Comparison of ENCODE assay signal across 8 mouse cellular contexts in genomic region chr11:61484256-61484612, GRCm38 (mm10). TPM values are rescaled to one million over a fixed set of nuclear protein-coding genes. Genes with fewer than 3 reads are reported as not detected.
A peak's percentile ranks its signal among the peaks of the same experiment; 100 is the strongest.
DNase-seq lines count a peak whose midpoint lies in the region; ATAC-seq and TF ChIP-seq lines count a peak whose summit lies in the region.

No protein-coding gene starts in this region.

- no peaks in the 10 kb centered on the region for H3K9me3 ChIP-seq in kidney, embryonic 16.5 days (ENCODE audit: low read length)
- H3K9me3 ChIP-seq in embryonic facial prominence, embryonic 12.5 days, result no peaks in the 10 kb centered on the region
- no peaks in the 10 kb centered on the region for H3K9me3 ChIP-seq in forebrain, postnatal 0 days (ENCODE audit: low read length)
- H3K9me3 ChIP-seq in limb, embryonic 15.5 days, result no peaks in the 10 kb centered on the region

- WGBS in kidney, embryonic 16.5 days, result 12% methylated on average over 10 of the region's 10 CpGs
- WGBS in embryonic facial prominence, embryonic 12.5 days, result 7% methylated on average over 10 of the region's 10 CpGs
- 10% methylated on average over 10 of the region's 10 CpGs for WGBS in forebrain, postnatal 0 days
- WGBS in limb, embryonic 15.5 days, result 16% methylated on average over 10 of the region's 10 CpGs

- DNase-seq in kidney, adult 11 months, result no peak
- no peak for DNase-seq in forebrain, postnatal 0 days
- no peak for DNase-seq in cerebellum, adult 11 months

- H3K4me3 ChIP-seq in kidney, embryonic 16.5 days (ENCODE audit: low read length), result no peak overlapping the region
- peak overlapping the region; percentile 12; the same call in 1 of the 2 replicates for H3K4me3 ChIP-seq in embryonic facial prominence, embryonic 12.5 days
- no peak overlapping the region for H3K4me3 ChIP-seq in forebrain, postnatal 0 days (ENCODE audit: low read depth, low read length)
- peak overlapping the region; percentile 48 for H3K4me3 ChIP-seq in limb, embryonic 15.5 days

- H3K27ac ChIP-seq in kidney, embryonic 16.5 days (ENCODE audit: low read length), result peak overlapping the region; percentile 97
- H3K27ac ChIP-seq in embryonic facial prominence, embryonic 12.5 days, result peak overlapping the region; percentile 99
- H3K27ac ChIP-seq in forebrain, postnatal 0 days (ENCODE audit: low read depth, low read length), result peak overlapping the region; percentile 73
- peak overlapping the region; percentile 97 for H3K27ac ChIP-seq in limb, embryonic 15.5 days

- peak overlapping the region; percentile 38 for H3K4me2 ChIP-seq in kidney, embryonic 16.5 days (replicated peaks; ENCODE audit: low read depth, low read length)
- peak overlapping the region; percentile 86 for H3K4me2 ChIP-seq in embryonic facial prominence, embryonic 12.5 days (replicated peaks)
- no peak overlapping the region for H3K4me2 ChIP-seq in forebrain, postnatal 0 days (ENCODE audit: low read depth)
- peak overlapping the region; percentile 62 for H3K4me2 ChIP-seq in limb, embryonic 15.5 days

- H3K4me1 ChIP-seq in kidney, embryonic 16.5 days (ENCODE audit: insufficient read depth, low read length), result peaks cover 55% of the 10 kb centered on the region
- H3K4me1 ChIP-seq in embryonic facial prominence, embryonic 12.5 days, result peaks cover 58% of the 10 kb centered on the region
- H3K4me1 ChIP-seq in forebrain, postnatal 0 days (ENCODE audit: insufficient read depth), result 0 out of 2 replicates have a peak, but pooled peaks cover 6% of the 10 kb centered on the region
- H3K4me1 ChIP-seq in limb, embryonic 15.5 days, result peaks cover 68% of the 10 kb centered on the region

- H3K36me3 ChIP-seq in kidney, embryonic 16.5 days (ENCODE audit: insufficient read depth, low read length), result peaks cover 17% of the 10 kb centered on the region
- peaks cover 25% of the 10 kb centered on the region for H3K36me3 ChIP-seq in embryonic facial prominence, embryonic 12.5 days
- peaks cover 15% of the 10 kb centered on the region for H3K36me3 ChIP-seq in forebrain, postnatal 0 days (ENCODE audit: insufficient read depth)
- peaks cover 20% of the 10 kb centered on the region for H3K36me3 ChIP-seq in limb, embryonic 15.5 days

- ATAC-seq in kidney, embryonic 16.5 days (ENCODE audit: low FRiP score, low TSS enrichment), result no peak
- ATAC-seq in embryonic facial prominence, embryonic 12.5 days (ENCODE audit: insufficient number of reproducible peaks, insufficient read depth, low FRiP score, low TSS enrichment), result no peak
- ATAC-seq in forebrain, postnatal 0 days, result 0 out of 2 replicates have a peak, but pooled peaks have one; percentile 4
- ATAC-seq in limb, embryonic 15.5 days (ENCODE audit: insufficient number of reproducible peaks, low FRiP score, low TSS enrichment, low read depth), result no peak
- ATAC-seq in CD4-positive, CD25-positive, alpha-beta regulatory T cell, adult 4 months, result no peak
- ATAC-seq in megakaryocyte progenitor cell, adult 5-6 weeks (replicated peaks; ENCODE audit: poor library complexity), result no peak

- no peaks in the 10 kb centered on the region for H3K27me3 ChIP-seq in kidney, embryonic 16.5 days (ENCODE audit: insufficient read depth, low read length)
- no peaks in the 10 kb centered on the region for H3K27me3 ChIP-seq in embryonic facial prominence, embryonic 12.5 days
- H3K27me3 ChIP-seq in forebrain, postnatal 0 days (ENCODE audit: insufficient read depth, low read length), result no peaks in the 10 kb centered on the region
- no peaks in the 10 kb centered on the region for H3K27me3 ChIP-seq in limb, embryonic 15.5 days

- no peak for TF ChIP-seq CTCF in forebrain, postnatal 0 days (IDR thresholded peaks at IDR 0.05; ENCODE audit: low read depth)

- H3K9ac ChIP-seq in kidney, embryonic 16.5 days (replicated peaks; ENCODE audit: low read length), result peak overlapping the region; percentile 62
- H3K9ac ChIP-seq in embryonic facial prominence, embryonic 12.5 days, result peak overlapping the region; percentile 38; the same call in 1 of the 2 replicates
- H3K9ac ChIP-seq in forebrain, postnatal 0 days, result no peak overlapping the region
- no peak overlapping the region for H3K9ac ChIP-seq in limb, embryonic 15.5 days

RNA-seq across cellular contexts. Expression of gene Mfap4, which starts 1.0 kb away (rescaled TPM):
- 164 and 181 TPM in 2 replicates for polyA plus RNA-seq in kidney, embryonic 16.5 days (2015; fragmentation: Nextera tagmentation; extraction: Ambion mirVana)
- polyA plus RNA-seq in embryonic facial prominence, embryonic 12.5 days (2016; fragmentation: Nextera tagmentation; extraction: Ambion mirVana), result 231 and 256 TPM in 2 replicates
- 8.0 and 17.4 TPM in 2 replicates for total RNA-seq in forebrain, postnatal 0 days (2014; rRNA removed)
- polyA plus RNA-seq in forebrain, postnatal 0 days (2015; fragmentation: Nextera tagmentation; extraction: Ambion mirVana), result 19.6 and 23.0 TPM in 2 replicates
- polyA plus RNA-seq in limb, embryonic 15.5 days (2015; fragmentation: Nextera tagmentation; extraction: Ambion mirVana), result 540 and 575 TPM in 2 replicates
- not detected for polyA plus RNA-seq in CD4-positive, CD25-positive, alpha-beta regulatory T cell, adult 4 months (2017; shearing (Covaris generic))
- total RNA-seq in megakaryocyte progenitor cell, adult 5-6 weeks (2015), result not detected in 2 replicates
- total RNA-seq in megakaryocyte progenitor cell, adult 5-6 weeks (2017), result not detected in 2 replicates

RNA-seq across cellular contexts. Expression of gene Mapk7, which starts 10.0 kb away (rescaled TPM):
- 62.5 and 65.0 TPM in 2 replicates for polyA plus RNA-seq in kidney, embryonic 16.5 days (2015; fragmentation: Nextera tagmentation; extraction: Ambion mirVana)
- 101 and 102 TPM in 2 replicates for polyA plus RNA-seq in embryonic facial prominence, embryonic 12.5 days (2016; fragmentation: Nextera tagmentation; extraction: Ambion mirVana)
- total RNA-seq in forebrain, postnatal 0 days (2014; rRNA removed), result 45.9 and 50.3 TPM in 2 replicates
- 53.6 and 58.5 TPM in 2 replicates for polyA plus RNA-seq in forebrain, postnatal 0 days (2015; fragmentation: Nextera tagmentation; extraction: Ambion mirVana)
- 59.4 and 65.0 TPM in 2 replicates for polyA plus RNA-seq in limb, embryonic 15.5 days (2015; fragmentation: Nextera tagmentation; extraction: Ambion mirVana)
- polyA plus RNA-seq in CD4-positive, CD25-positive, alpha-beta regulatory T cell, adult 4 months (2017; shearing (Covaris generic)), result 10 to 100 TPM in 1 of 2 experiments, 1 to 10 TPM in 1; 9.2 to 18.0 TPM
- 6.2 and 7.9 TPM in 2 replicates for total RNA-seq in megakaryocyte progenitor cell, adult 5-6 weeks (2015)
- total RNA-seq in megakaryocyte progenitor cell, adult 5-6 weeks (2017), result 10.3 and 12.0 TPM in 2 replicates

RNA-seq across cellular contexts. Expression of gene B9d1, which starts 20.7 kb away (rescaled TPM):
- 47.1 and 53.8 TPM in 2 replicates for polyA plus RNA-seq in kidney, embryonic 16.5 days (2015; fragmentation: Nextera tagmentation; extraction: Ambion mirVana)
- 35.2 and 36.7 TPM in 2 replicates for polyA plus RNA-seq in embryonic facial prominence, embryonic 12.5 days (2016; fragmentation: Nextera tagmentation; extraction: Ambion mirVana)
- total RNA-seq in forebrain, postnatal 0 days (2014; rRNA removed), result 18.8 and 27.5 TPM in 2 replicates
- polyA plus RNA-seq in forebrain, postnatal 0 days (2015; fragmentation: Nextera tagmentation; extraction: Ambion mirVana), result 25.4 and 26.8 TPM in 2 replicates
- 20.7 and 24.8 TPM in 2 replicates for polyA plus RNA-seq in limb, embryonic 15.5 days (2015; fragmentation: Nextera tagmentation; extraction: Ambion mirVana)
- polyA plus RNA-seq in CD4-positive, CD25-positive, alpha-beta regulatory T cell, adult 4 months (2017; shearing (Covaris generic)), result 1 to 10 TPM; 3.5 to 5.9 TPM
- 0.49 and 1.3 TPM in 2 replicates for total RNA-seq in megakaryocyte progenitor cell, adult 5-6 weeks (2015)
- total RNA-seq in megakaryocyte progenitor cell, adult 5-6 weeks (2017), result 0.92 TPM in 1 of 2 replicates, not detected in the other

RNA-seq across cellular contexts. Expression of gene Rnf112, which starts 30.3 kb away (rescaled TPM):
- 0.25 and 0.33 TPM in 2 replicates for polyA plus RNA-seq in kidney, embryonic 16.5 days (2015; fragmentation: Nextera tagmentation; extraction: Ambion mirVana)
- polyA plus RNA-seq in embryonic facial prominence, embryonic 12.5 days (2016; fragmentation: Nextera tagmentation; extraction: Ambion mirVana), result 1.6 and 2.5 TPM in 2 replicates
- total RNA-seq in forebrain, postnatal 0 days (2014; rRNA removed), result 85.9 and 91.3 TPM in 2 replicates
- polyA plus RNA-seq in forebrain, postnatal 0 days (2015; fragmentation: Nextera tagmentation; extraction: Ambion mirVana), result 17.4 and 27.3 TPM in 2 replicates
- polyA plus RNA-seq in limb, embryonic 15.5 days (2015; fragmentation: Nextera tagmentation; extraction: Ambion mirVana), result 0.78 and 0.82 TPM in 2 replicates
- not detected for polyA plus RNA-seq in CD4-positive, CD25-positive, alpha-beta regulatory T cell, adult 4 months (2017; shearing (Covaris generic))
- total RNA-seq in megakaryocyte progenitor cell, adult 5-6 weeks (2015), result not detected in 2 replicates
- not detected in 2 replicates for total RNA-seq in megakaryocyte progenitor cell, adult 5-6 weeks (2017)

Comparison
In these comparisons a context has a peak if more than half of its experiments do, and no peak if none do; other contexts are left out.
1. H3K4me3 ChIP-seq: peak in embryonic facial prominence, embryonic 12.5 days (single experiment) and limb, embryonic 15.5 days (single experiment); none in kidney, embryonic 16.5 days (single experiment) and forebrain, postnatal 0 days (single experiment).
2. H3K9ac ChIP-seq: peak in kidney, embryonic 16.5 days (single experiment) and embryonic facial prominence, embryonic 12.5 days (single experiment); none in forebrain, postnatal 0 days (single experiment) and limb, embryonic 15.5 days (single experiment).
3. RNA of gene Mfap4, which starts 1.0 kb away (polyA plus RNA-seq): 540 to 575 TPM in limb, embryonic 15.5 days, 231 to 256 TPM in embryonic facial prominence, embryonic 12.5 days, 164 to 181 TPM in kidney, embryonic 16.5 days and 19.6 to 23.0 TPM in forebrain, postnatal 0 days; not detected in CD4-positive, CD25-positive, alpha-beta regulatory T cell, adult 4 months; every median in the first group is over 10 times any median in the second.
4. Peak in every context shown above with its lines, with median percentiles within 50 percentile points of each other: H3K27ac ChIP-seq.